Mouse (Mus musculus) left cerebral cortex, adult 9 months (tissue): Measurements from ENCODE around the gene Txnrd1.

ENCODE experiments used
- DNase-seq, 2 experiments: peaks; one replicate each; pipeline ENCODE4 v3.0.0; 2022; ENCODE audit warnings: low spot score in 2 of 2

Gene Txnrd1

GRCm38 (mm10) chr10:82866356-82866755 lies 32.6 kb downstream of the Txnrd1 start, which contains the start of gene Eid3:
Gene Eid3 (plus strand): TSS chr10:82866626.
- DNase-seq: no peak

DNA sequence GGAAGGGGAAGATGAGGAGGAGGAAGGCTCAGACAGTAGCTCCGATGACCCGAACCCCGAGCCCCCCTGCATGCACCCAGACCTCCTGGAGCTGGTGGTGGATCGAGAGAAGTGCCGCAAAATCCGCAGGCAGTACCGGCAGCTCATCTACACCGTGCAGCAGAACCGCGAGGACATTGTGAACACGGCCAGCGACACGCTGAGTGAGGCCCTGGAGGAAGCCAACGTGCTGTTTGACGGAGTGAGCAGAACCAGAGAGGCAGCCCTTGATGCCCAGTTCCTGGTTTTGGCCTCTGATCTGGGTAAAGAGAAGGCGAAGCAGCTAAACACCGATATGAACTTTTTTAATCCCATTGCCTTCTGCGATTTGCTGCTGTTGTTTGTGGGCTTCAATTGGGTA lies 33.1 kb downstream of the Txnrd1 start:
- DNase-seq: no peak

- no peak for DNase-seq
Observed at GRCm38 (mm10) chr10:82868418-82869086, 34.8 kb downstream of the Txnrd1 start.

- no peak for DNase-seq
Observed at GRCm38 (mm10) chr10:82875446-82875845, 41.7 kb downstream of the Txnrd1 start.

DNA sequence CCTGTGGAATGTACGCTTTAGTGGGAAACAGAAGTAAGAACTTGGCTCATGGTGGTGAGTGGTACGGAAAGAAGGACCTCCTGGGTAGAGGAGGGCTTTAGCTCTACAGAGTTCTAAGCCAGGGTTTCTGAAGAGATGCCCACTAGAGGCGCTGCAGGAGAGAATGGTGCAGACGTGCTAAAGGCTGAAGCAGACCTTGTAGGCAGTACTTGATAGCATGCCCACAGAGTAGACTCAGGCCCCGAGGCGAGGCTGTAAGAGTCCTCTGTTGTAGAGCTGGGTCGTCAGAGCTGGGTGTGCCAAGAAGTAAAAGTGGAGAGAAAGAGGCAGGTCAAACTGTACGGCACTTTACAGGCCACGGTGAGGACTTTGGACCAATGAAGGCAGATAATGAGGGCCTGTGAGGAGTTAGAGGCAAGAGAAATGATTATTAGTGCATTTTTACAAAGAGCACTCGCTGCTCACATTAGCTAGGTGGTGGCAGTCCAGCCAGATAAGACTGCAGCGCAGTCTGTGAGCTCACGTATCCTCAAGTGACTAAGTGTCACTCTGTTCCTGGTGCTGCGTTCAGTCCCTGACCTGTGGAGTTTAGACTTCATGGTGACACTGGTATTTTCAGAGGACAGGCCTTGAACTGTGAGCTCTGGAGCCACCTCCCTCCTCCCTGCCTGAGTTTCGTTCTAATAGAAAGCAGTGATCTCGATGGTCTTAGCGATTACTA lies 42.5 kb downstream of the Txnrd1 start:
- DNase-seq: no peak

DNA sequence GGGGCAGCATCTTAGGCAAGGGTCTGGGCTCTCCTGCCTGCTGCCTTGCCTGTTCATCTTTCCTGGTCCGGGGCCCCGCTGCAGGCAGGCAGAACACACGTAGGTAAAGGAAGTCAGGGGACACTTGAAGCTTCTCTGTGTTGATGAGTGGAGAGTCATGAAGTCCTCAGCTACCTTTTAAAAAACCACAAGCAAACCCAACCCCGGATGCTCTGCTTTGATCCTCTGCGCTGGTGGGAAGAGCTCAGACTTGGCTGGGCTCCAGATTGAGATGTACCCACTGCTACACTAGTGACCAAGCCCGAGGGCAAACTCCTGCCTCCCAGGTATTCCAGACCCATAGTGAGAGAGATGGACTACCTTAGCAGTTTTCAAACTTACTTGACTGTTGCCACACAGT lies 53.6 kb downstream of the Txnrd1 start:
- no peak for DNase-seq

DNA sequence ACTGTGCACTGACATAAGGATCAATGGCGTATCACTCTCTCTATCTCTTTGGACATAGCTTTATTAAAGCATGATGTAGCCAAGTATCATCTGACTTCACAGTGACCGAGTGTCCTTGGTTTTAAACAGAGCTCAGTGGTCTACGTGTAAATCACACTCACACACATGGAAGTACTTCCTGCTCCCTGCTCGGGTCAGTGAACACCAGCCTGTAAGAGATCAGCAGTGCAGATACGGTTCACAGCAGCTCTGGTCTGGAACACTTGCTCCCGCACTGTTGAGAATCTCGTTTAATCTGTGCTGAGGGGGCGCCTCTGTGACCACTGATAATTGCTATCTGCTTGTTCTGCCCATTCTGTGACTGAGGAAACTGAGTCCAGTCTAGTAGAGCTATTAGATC lies 54.8 kb downstream of the Txnrd1 start:
- no peak for DNase-seq

GRCm38 (mm10) chr10:82889447-82889973 lies 55.8 kb downstream of the Txnrd1 start:
- DNase-seq: no peak

DNA sequence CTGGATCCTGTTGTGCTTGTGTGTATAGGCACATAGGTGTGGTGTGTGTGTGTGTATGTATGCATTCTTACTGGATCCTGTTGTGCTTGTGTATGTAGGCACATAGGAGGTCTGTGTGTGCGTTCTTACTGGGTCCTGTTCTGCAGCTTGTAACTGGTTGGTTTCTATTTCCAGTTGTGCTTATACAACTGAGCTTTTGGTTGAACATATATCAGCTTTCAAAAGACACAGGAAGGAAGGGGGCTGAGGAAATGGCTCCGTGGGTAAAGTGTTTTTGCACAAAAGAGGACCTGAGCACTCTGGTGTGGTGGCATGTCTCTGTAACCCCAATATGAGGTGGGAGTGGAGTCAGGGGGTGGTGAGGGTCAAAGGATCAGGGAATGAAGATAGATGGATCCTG lies 57.2 kb downstream of the Txnrd1 start:
- no peak for DNase-seq

DNA sequence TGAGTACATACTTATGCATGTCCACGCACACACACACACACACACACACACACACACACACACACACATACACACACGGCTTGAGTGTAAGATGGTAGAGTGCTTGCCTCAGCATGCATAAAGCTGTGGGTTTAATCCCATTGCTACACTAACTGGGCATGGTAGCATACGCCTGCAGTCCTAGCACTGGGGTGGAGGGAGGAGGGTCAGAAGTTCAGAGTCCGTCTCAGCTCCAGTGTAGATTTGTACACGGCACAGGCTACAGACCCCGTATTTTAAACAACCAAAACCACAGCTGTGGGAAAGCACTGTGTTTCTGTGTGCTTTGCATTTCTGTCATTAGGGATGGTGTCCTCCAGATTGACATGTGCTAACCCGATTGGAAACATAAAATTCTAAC lies 57.7 kb downstream of the Txnrd1 start:
- no peak for DNase-seq

DNA sequence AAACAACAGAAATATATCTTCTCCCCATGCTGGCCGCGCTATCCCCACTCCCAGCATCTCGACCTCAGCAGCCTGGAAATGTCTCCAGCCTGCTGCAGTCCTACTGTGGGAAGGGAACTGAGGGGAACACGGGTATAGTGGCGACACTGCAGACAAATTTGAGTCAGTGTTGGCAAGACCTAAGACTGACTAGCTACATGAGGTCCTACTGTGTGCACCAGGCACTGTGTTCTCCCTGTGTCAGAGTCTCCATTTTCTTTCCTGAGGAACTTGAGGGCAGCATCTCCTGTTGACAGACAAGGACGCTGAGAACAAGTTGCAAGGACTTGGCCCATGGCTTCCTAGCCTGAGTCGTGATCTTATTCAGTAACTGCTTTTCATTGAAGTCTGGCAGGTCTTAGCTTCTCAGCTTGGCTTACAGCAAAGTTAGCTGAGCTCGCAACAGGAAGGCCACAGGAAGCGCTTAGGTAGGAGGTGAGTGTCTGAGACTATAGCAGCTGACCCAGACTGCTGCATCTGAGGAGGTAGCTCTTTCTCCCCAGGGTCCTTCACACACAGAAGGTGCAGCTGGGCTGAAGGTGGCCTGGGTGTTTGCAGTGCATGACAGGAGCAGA lies 58.8 kb downstream of the Txnrd1 start:
- DNase-seq: no peak

DNA sequence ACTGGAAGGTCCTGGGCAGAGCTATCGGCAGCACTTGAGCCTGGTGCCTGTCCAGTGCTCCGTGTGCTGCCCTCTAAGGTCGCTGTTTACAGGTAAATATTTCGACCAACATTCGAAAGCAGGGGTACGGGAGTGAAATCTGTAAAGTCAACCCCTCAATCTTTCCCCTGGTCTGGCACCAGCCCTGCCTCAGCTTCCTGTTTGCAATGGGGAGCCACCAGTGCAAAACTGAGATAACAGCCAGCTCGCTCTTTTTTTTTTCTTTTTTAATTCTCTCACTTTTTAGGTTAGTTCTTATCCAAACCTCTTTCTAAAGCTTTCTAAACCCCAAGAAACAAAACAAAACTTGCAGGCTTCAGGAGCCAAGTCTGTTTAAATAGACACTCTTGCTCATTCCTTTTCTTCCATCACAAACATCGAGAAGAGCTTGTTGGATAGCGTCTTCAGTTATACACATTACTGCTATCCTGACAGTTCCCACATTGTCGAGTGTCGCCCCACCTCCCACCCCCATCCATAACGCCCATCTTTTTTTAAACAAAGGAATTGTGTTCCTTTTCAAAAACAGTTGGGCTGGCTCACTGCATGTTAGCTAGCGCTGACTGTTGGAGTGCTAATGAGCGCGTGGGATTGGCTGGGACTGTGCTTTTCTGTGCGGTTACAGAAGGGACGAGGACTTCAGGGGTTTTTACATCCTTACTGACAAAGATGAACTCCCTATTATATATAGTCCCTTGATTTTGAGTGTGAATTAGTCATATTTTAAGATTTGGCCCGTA lies 60.3 kb downstream of the Txnrd1 start:
- DNase-seq: peak in 1 of 2 experiments; percentile 65

DNA sequence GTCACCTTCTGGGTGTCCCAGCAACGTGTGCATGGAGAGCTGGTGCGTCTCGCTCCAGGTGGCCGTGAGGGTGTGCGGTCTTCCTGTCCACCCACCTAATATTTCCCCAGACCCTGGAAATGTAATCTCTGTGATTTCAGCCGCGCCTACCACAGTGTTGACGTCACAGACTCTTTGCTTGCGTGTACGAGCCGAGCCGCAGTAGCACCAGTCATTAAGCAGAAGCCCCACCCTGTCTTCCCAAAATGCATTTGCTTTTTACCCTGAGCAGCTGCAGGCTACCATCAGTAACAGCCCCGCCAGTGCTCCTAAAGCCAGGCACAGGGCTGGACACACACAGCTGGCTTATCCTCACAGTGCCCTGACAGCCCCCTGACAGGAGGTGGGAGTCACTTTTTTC lies 64.2 kb downstream of the Txnrd1 start:
- DNase-seq: no peak

- DNase-seq: no peak
Observed at GRCm38 (mm10) chr10:82898893-82899292, 65.1 kb downstream of the Txnrd1 start.

- DNase-seq: no peak
Observed at GRCm38 (mm10) chr10:82899810-82900421, 66.2 kb downstream of the Txnrd1 start.

DNA sequence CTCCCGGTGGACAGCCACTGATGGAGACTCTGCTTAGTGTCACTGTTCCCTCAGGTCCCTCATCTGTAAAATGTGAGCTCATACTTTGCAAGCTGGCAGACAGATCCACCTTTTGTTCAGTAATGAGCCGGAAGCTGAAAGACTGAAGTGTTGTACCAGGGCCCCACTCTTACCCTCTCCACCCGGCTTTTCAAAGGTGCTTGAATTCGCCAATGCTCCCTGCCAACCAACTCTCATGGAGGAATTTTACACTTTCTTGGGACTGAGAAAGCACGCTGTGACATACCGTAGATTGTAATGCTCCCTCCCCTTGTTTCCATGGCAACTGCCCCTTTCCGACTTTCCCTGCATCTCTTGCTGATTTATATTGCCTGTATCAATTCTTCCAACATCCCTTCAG lies 66.8 kb downstream of the Txnrd1 start:
- peak in 1 of 2 experiments; percentile 39 for DNase-seq

DNA sequence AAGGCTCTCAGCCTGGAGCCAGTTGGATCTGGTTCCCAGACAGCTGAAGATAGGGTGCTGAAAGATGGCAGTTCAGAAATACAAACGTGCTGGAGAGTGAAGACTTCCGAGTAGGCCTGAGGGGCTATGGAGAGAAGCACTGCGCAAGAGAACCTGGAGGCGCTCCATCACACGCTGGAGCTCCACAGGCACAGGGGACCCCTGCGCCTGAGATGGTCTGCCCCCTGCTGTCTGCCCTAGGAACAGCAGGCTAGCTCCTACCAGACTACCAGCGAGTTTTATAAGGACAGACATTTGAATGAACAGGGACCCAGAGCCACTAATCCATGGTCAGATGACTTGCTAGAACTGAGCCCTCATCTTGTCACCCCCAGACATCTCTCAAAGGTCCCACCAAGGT lies 67.7 kb downstream of the Txnrd1 start:
- peak; percentile 35 to 84 for DNase-seq

DNA sequence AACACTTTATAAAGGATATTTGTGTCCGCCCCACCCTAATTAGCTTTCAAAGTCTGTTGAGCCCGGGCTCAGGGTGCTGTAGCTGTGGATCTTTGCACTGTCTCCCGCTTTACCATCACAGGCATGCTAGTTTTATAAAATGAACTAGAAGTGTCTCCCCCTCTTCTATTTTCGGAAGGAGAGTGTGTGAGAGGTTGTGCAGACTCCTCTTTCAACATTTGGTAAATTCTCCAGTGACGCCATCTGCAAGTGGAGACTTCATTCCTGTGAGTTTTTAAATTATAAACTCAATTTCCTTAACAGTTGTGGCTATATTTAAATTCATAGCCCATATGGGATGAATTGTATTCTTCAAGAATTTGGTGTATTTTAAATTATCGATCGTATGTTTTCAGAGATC lies 74.8 kb downstream of the Txnrd1 start:
- no peak for DNase-seq

DNA sequence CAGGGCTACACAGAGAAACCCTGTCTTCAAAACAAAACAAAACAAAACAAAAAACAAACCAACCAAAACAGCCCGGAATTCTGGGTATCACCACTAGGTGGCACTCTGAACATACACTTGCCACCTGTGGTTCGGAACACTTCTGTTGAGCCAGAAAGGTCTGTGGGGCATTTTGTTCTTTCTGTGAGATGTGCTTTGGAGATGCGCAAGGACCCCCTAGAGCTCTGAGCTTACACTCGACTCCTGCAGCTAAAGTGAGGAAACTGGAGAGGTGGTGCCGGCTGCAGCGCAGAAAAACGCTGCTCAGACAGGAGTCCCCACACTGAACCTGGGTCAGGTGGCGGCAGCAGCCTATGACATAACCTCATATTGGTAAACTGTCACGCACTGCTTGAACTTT lies 75.6 kb downstream of the Txnrd1 start:
- peak in 1 of 2 experiments; percentile 74 for DNase-seq

DNA sequence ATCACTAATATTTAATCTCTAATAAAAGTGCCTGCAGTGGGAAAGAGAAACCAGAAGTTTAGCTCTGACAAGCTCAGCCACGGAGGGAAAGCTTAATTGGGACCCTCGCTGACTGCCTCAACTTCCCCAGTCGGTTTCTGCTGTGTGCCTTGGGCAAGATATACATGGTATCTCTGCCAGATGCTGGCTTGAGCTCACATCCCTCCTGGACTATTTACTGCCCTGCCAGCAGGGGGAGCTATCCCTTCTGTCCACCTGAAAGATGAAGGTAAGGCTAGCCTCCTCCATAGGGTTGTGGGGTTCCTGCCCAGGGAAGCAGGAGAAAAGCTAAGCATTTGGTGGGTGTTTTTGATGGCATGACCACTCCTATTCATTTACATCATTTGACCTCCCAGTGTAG lies 76.4 kb downstream of the Txnrd1 start:
- no peak for DNase-seq

DNA sequence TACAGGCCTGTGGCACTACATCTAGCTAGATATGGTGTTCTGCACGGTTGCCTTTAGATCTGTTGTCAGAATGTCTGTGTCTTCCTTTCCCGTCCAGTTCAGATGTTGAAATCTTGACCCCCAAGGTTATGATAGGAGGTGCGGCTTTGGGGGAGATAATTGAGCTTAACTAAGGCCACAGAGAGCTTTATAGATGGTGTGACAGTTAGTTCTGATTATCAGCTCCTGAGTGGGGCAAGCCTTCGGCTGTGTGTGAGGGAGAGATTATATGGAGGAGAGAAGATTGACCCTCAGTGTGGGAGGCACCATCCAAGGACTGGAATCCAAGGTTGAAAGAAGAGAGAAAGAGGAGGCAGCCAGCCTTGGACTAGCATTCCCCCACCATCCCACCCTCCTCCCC lies 79.5 kb downstream of the Txnrd1 start:
- DNase-seq: no peak

- no peak for DNase-seq
Observed at GRCm38 (mm10) chr10:82913772-82914171, 80.0 kb downstream of the Txnrd1 start.
